15 mouse cellular contexts compared by ENCODE assay signal in the genomic region with DNA sequence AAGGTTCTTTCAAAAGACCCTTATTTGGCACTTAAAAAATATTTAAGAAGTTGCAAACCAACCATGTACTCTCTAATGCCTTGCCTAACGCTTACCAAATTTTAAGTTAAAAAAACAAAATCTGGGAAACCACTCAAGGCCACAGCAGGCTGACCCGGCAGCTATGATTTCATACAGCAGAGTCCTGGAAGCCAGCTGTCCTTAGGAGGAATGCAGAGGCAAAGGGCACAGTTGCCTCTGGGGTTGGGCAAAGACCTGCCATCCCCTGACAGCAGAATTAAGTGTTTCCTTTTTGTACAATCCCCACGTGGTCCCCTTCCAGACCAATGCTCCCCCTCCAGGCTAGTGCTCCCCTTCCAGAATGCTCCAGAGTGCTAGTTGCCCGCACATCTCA.
DNase-seq lines count a peak whose midpoint lies in the region; ATAC-seq and TF ChIP-seq lines count a peak whose summit lies in the region.
"Had no signal": no experiment of that assay in that cellular context is flagged by ENCODE, and none has a peak within 500 bp of the region (broad histone marks: within the 10 kb centered on the region; RNA-seq: fewer than 3 reads in every experiment).

No protein-coding gene starts in this region.

- no peak for ATAC-seq in heart, embryonic 12.5 days (ENCODE audit: insufficient number of reproducible peaks, low FRiP score)
- peak; percentile 35; the same call in 1 of the 2 replicates for ATAC-seq in midbrain, embryonic 15.5 days (replicated peaks)
- no peak for ATAC-seq in midbrain, postnatal 0 days (ENCODE audit: low FRiP score)
- ATAC-seq: activated CD4-positive, CD25-positive, alpha-beta regulatory T cell, adult 4 months; intestine, embryonic 16.5 days had no signal

- no peak overlapping the region for H3K27ac ChIP-seq in heart, embryonic 12.5 days (ENCODE audit: poor library complexity, severe bottlenecking)
- peak overlapping the region; percentile 15; the same call in 1 of the 2 replicates for H3K27ac ChIP-seq in midbrain, embryonic 15.5 days
- H3K27ac ChIP-seq in midbrain, postnatal 0 days (ENCODE audit: low read depth, low read length): no peak overlapping the region
- H3K27ac ChIP-seq: liver, embryonic 13.5 days; macrophage had no signal

- H3K4me3 ChIP-seq in heart, embryonic 12.5 days: no peak overlapping the region
- no peak overlapping the region for H3K4me3 ChIP-seq in midbrain, embryonic 15.5 days
- H3K4me3 ChIP-seq in midbrain, postnatal 0 days (ENCODE audit: low read depth, low read length): no peak overlapping the region
- H3K4me3 ChIP-seq: liver, embryonic 13.5 days had no signal

- TF ChIP-seq CTCF in midbrain, postnatal 0 days (IDR thresholded peaks at IDR 0.05): no peak

- no peak overlapping the region for H3K4me2 ChIP-seq in heart, embryonic 12.5 days
- no peak overlapping the region for H3K4me2 ChIP-seq in midbrain, embryonic 15.5 days
- no peak overlapping the region for H3K4me2 ChIP-seq in midbrain, postnatal 0 days (ENCODE audit: low read depth, low read length, poor library complexity, severe bottlenecking)
- H3K4me2 ChIP-seq: liver, embryonic 13.5 days had no signal

- no peak overlapping the region for H3K9ac ChIP-seq in heart, embryonic 12.5 days
- H3K9ac ChIP-seq in midbrain, embryonic 15.5 days: no peak overlapping the region
- no peak overlapping the region for H3K9ac ChIP-seq in midbrain, postnatal 0 days (replicated peaks; ENCODE audit: low read length, poor library complexity, severe bottlenecking)
- H3K9ac ChIP-seq: liver, embryonic 13.5 days had no signal

- no peaks in the 10 kb centered on the region for H3K4me1 ChIP-seq in heart, embryonic 12.5 days (replicated peaks)
- peaks cover 9% of the 10 kb centered on the region for H3K4me1 ChIP-seq in midbrain, embryonic 15.5 days
- peaks cover 5% of the 10 kb centered on the region; the same call in 1 of the 2 replicates for H3K4me1 ChIP-seq in midbrain, postnatal 0 days (ENCODE audit: insufficient read depth, low read length)
- H3K4me1 ChIP-seq: liver, embryonic 13.5 days had no signal

- 66% methylated on average over 4 of the region's 4 CpGs for WGBS in heart, embryonic 12.5 days
- WGBS in midbrain, embryonic 15.5 days: 57% methylated on average over 4 of the region's 4 CpGs
- 43% methylated on average over 4 of the region's 4 CpGs for WGBS in midbrain, postnatal 0 days

- DNase-seq in heart, adult 8-10 months (ENCODE audit: low spot score): peak; percentile 4
- DNase-seq in midbrain, postnatal 0 days (ENCODE audit: low spot score): no peak
- DNase-seq in adrenal gland, postnatal 25 days: peak; percentile 9
- DNase-seq in mesoderm, embryonic 11.5 days (ENCODE audit: low read depth, low spot score): peak; percentile 49
- DNase-seq in left cerebral cortex, adult 8-10 months (ENCODE audit: low spot score in 2 of 2): no peak
- DNase-seq: cerebellum, postnatal 25 days; heart, postnatal 14 days; kidney, postnatal 10 days; liver, embryonic 13.5 days; thymus, adult 2 months had no signal

- no peaks in the 10 kb centered on the region for H3K27me3 ChIP-seq in heart, embryonic 12.5 days (replicated peaks)
- H3K27me3 ChIP-seq in midbrain, embryonic 15.5 days (replicated peaks): no peaks in the 10 kb centered on the region
- H3K27me3 ChIP-seq in midbrain, postnatal 0 days (ENCODE audit: insufficient read depth, low read length): no peaks in the 10 kb centered on the region
- H3K27me3 ChIP-seq: liver, embryonic 13.5 days had no signal

- H3K36me3 ChIP-seq in heart, embryonic 12.5 days: no peaks in the 10 kb centered on the region
- H3K36me3 ChIP-seq in midbrain, embryonic 15.5 days (replicated peaks): no peaks in the 10 kb centered on the region
- no peaks in the 10 kb centered on the region for H3K36me3 ChIP-seq in midbrain, postnatal 0 days (ENCODE audit: insufficient read depth, low read length)
- H3K36me3 ChIP-seq: liver, embryonic 13.5 days had no signal

- H3K9me3 ChIP-seq in heart, embryonic 12.5 days (replicated peaks): no peaks in the 10 kb centered on the region
- no peaks in the 10 kb centered on the region for H3K9me3 ChIP-seq in midbrain, embryonic 15.5 days
- H3K9me3 ChIP-seq in midbrain, postnatal 0 days (ENCODE audit: low read length): no peaks in the 10 kb centered on the region
- H3K9me3 ChIP-seq: liver, embryonic 13.5 days had no signal

Comparison
In these comparisons a context has a peak if more than half of its experiments do, and no peak if none do; other contexts are left out.
1. DNase-seq: peak in heart, adult 8-10 months (single experiment), adrenal gland, postnatal 25 days (single experiment) and mesoderm, embryonic 11.5 days (single experiment); none in midbrain, postnatal 0 days (single experiment) and left cerebral cortex, adult 8-10 months (0 of 2).